Mouse (Mus musculus) NIH3T3 (cell line): ENCODE data around the gene Btrc.
A peak's percentile ranks its signal among the peaks of the same experiment; 100 is the strongest.

Experiments
- DNase-seq: peaks from one replicate; pipeline ENCODE4 v3.0.0-alpha.2; 2012; ENCODE audit warnings: low read depth

Gene Btrc

DNA sequence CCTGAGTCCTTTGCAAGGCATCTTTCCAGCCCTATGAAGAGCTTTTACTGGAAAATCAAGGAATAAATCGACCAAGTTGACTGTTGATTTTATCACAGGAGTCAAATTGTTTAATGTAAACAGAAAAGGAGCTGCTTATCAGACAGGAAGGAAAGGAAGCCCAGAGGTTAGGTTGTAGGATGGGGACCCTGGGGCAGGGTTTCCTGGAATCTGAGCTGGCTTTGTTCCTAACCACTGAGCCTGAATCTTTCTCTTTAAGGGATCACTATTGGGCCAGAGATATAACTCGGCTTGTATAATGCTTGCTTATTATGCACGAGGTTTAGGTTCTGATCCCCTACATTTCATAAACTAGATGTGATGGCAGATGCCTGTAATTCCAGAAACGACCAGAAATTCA, 64.6 kb downstream of the Btrc start:
- no peak for DNase-seq

DNA sequence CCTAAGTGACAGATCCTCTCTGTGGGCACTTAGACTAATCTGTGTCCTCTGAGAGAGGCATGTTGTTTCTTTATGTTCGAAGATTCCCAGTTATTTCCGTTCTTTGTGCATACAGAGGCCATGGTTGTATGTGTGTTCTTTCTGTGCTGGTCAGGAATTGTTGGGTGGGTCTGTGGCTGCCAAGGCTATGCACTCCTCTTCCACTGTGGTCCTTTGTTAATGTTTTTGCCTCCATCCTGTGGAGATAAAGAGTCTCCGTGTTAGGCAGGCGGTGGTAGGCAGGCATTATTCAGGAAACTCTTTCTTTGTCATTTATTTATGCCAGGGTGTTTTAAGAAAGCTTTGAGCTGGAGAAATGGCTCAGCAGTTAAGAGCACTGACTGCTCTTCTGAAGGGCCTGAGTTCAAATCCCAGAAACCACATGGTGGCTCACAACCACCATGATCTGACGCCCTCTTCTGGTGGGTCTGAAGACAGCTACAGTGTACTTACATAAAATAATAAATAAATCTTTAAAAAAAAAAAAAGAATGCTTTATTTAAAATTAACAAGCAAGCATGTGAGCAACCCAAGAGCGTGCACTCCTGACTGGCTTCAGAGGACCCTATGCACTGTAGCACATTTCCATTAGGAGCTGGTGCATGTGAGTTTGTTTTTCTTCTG, 67.6 kb downstream of the Btrc start:
- no peak for DNase-seq

DNA sequence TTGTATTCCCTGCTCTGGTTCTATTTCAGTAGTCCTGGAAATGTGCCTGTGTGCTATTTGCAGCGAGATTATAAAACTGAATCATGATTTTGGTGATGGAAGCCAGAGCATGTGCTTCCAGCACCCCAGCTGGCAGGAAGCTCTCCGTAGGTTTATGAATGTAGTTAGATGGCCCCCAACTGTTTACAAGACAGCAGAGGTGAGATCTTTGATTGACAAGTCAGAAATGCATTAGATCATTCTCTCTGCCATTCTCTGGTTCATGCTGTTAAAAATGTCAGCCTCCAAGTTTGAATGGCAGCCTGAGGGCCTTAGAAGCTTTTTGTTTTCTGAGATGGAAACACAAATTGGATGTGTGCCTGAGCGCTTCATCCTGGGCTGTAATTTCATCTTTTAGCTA, 68.8 kb downstream of the Btrc start:
- DNase-seq: no peak

DNA sequence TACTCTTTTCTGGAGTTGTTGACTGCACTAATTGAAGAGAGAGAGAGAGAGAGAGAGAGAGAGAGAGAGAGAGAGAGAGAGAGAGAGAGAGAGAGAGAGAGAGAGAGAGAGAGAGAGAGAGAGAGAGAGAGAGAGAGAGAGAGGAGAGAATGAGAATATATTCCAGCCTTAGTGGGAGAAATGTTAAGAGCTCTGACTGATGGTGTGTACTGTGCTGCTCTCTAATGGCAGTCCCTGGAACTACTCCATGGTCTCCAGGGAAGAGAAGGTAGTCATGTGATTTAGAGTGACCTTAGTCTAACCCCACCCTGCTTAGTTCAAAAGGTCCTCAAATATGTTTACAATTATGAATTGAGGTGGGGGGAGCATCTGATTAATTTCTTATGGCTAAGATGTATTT, 72.5 kb downstream of the Btrc start:
- DNase-seq: peak; percentile 82

DNA sequence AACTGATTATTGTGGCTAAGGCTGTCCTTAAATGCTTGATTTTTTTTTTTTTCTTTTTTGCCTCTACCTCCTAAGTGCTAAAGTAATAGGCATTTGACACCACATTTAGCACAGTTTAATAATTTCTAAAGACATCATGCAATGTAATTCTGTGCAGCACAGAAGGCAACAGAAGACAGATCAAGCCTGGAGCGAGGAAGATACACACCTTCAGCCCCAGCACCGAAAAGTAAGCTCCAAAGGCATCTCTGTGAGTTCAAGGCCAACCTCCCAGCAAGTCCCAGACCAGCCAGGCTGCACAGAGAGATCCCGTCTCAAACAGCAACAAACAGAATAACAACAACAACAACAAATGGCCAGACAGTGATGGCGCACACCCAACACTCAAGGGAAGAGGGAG, 73.6 kb downstream of the Btrc start:
- DNase-seq: no peak

DNA sequence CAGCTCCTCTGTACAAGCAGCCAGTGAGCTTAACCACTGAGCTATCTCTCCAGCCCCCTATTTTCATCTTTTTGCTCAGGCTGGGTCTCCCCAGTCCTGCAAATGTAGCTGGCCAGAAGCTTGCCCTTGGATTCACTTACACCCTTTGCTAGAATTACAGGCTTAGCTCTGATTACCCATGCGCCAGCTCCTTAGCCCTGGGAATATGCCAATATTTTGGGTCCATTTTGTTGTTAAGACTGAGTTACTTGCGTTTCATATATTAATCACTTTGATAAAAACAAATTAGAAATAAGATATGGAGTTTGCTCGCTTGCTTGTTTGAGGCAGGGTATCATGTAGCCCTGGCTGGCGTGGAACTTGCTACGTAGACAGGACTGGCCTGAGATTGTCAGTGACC, 74.7 kb downstream of the Btrc start:
- no peak for DNase-seq

DNA sequence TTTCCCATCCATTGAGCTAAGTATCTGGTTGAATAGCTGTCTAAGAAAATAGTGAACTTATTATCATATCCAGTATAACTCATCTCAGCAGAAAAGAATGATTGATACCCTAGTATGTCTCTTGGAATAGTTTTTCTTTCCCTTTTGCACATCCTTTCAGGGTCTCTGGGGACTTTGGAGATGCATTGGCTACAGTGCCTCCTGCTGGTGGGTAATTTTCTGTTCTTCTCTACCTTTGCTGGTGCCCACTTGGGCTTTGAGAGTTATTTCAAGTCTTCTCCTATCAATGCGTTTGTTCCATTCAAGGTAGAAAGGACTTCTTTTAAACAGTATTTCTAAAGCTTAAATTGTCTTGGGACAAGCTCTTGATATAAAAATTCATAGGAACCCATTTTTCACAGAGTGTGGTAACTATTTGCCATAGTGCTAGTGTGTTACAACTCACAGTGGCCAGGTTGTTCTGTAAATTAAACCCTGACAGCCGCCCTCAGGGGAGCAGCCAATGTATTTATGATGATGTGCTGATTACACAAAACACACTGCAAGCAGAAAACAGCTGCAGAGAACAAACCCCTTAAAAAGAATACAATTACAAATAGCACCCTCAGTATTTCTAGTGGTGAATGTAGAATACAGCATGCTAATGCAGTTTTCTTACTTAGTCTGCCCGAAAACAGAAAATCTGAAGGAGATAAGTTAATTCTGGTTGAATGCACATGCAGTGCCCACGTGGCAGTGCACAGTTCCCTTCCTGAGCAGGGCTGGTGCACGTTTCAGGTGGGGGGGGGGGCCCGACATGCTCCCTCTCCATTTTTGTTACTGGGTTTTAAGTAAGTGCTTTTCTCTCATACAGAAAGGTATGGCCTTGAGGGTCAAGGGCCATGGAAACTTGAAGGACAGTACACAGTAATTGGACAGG, 75.7 kb downstream of the Btrc start:
- peak; percentile 38 for DNase-seq

DNA sequence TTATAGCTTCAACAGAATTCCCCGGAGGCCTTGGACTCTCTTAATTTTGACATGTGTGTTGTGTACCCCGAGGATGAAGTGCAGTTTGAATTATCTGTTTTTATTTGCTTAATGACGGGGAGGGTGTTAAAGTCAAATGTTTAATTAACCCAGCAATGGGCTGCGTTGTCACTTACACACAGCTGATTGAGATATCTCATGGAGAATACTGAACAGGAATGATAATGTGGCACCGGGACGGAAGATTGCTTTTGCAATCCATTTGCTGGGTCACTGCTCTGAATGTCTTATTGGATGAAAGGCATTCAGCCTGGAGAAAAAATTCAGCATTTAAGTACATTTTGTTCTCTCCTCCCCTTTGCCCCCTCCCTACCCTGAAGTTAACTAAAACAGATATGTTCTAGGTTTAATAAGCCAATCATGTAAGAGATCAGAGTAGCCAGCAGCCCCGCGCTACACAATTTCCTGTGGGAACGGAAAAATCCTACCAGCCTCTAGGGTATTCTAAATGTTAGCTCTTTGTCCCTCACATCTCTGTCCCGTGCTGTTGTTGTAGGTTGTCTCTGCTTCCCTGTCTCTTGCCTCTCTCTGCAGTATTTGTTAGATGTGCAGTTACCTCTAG, 77.1 kb downstream of the Btrc start:
- DNase-seq: no peak

DNA sequence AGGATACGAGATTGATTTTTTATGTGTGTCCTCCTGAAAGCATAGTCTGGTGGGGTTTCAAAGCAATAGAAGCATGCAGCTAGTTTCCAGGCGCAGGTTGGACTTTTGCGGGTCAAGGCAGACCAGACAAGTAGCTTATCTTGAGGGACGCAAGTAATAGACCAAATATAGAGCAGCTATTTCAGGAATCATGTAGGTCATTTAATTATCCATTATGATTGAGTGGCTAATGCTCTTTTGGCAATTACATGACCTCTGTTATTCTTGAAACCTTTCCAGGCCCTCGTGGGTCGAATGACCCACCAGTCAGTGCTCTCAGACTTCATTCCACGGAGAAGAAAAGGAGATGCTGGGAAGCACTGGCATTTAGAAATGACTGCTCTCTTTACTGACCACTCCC, 78.2 kb downstream of the Btrc start:
- DNase-seq: no peak

DNA sequence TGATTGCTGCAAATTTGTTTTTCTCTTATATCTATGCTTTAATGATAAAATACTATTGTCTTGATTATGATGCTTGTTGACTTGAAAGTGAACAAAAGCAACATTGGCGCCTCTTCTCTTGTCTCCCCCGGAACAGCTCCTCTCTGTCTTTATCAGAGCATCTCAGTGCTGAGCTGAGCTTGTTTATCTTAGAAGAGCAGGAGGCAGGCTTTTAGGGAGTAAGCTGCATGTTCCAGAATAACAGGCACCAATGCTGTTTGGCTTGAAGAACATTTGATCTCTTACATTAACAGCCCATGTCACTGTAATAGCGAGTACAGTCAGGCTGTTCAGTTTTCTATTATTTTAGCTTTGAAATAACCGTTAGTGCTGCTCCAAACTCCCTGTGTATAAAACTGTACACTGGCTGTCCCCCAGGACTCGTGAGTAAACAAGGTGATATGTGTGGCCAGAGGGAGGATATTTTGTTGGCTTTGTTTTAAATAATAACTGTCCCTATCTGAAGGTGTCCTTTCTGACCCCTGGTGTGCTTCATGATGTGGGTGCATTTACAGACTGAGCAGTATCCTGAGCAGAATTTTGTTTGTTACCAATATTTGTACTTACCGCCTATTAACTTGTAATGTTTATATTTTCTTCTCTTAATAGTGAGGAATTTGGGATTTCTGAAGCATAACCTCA, 81.9 kb downstream of the Btrc start:
- no peak for DNase-seq

DNA sequence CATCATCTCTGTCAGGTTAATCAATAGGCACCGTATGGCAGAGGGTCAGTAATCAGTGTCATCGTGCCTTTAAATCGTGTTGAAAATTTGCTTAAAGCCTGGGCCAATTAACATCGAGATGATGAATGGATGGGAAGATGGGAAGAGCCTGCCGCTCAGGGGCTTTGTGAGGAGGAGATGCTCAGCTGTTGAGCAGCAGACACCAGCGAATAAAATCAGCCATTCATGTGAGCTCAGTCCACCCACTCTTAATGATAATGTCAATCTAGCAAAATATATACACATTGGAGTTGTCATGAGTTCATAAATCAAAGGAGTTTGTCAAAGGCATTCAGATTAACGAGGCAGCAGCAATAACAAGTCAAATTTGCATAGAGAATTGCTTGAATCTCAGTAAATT, 83.1 kb downstream of the Btrc start:
- no peak for DNase-seq

DNA sequence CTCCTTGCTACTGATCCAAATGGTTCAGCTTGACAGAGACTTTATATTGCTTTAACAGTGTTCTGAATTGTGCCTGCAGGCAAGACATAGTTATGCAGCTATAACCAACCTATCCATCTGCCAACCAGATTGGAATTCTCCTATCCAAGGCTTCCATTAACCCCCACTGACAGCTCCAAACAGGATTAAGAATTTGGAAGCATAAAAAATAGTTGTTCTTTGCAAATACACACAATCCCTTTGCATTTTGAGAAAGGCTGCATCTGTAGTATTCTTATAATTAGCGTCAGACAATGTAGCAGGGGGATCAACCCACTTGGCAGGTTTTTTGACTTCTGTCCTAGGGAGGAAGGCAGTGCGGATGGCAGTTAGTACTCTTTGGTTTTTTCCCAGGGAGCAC, 83.7 kb downstream of the Btrc start:
- DNase-seq: no peak

DNA sequence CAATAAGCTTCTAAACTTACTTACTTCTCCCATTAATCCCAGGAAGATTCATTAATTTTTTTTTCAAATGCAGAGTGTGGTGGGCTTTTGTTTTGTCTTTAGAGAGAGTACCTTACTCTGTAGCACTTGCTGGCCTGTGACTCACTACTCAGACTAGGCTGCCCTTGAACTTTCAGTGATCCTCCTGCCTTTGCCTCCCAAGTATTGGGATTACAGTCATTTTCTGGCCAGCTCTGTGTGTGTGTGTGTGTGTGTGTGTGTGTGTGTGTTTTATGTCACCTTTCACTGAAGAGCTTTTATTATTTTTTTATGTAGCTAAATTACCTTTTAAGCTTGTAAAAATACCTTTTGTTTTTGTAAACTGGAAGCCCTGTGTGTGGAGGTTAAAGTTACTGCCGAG, 84.4 kb downstream of the Btrc start:
- DNase-seq: peak; percentile 19

DNA sequence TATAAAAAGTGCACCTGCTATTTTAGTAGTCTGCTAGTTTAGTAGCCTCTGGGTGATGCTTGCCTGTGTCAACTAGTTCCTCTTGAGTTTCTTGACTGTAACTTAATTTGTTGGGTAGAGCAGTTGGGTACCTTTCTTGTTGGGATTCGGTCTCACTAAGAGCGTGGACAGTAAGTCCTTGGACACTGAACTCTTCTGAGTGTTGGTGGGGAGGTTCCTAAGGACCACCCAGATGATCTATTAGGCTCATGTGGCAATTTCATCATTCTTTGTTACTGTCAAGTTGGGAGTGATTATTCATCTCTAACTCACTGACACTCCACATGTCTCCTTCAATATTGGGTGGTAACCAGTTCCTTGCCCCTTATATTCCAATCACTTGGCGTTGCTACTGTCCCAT, 90.9 kb downstream of the Btrc start:
- no peak for DNase-seq

DNA sequence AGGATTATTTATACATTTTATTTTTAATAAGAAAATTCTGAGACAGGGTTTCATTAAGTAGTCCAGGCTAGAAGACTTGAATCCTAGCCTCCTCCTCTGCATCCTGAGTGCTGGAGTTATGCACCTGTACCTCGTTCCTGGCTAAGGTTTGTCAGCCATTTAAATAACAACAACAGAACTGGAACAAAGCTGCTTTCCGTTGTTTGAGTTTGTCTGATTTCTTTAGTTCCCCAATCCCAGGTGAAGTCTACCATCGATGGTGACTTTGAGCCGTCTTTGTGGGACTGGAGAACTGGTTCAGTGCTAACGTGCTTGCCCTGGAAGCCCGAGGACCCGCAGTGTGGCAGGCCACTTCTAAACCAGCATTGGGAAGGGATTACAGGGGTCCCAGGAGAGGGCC, 93.4 kb downstream of the Btrc start:
- DNase-seq: no peak

DNA sequence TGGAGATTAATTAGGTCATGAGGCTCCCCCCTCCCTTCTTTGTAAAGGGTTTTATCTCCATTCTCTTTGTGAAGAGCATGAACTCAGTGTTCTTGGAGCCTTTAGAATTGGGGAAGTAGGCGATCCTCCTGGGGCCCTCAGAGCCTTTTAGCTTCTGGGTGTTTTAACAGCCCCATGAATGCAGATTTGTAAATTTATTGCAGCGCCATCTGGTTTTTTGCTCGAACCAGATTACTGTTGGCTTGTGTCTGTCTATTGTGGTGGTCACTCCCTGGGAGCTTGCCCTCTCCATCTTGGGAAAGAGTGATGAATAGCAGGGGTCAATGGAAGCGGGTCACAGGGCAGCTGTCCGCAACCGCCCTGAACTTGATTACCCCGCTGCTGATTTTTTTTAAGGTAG, 95.2 kb downstream of the Btrc start:
- DNase-seq: no peak

DNA sequence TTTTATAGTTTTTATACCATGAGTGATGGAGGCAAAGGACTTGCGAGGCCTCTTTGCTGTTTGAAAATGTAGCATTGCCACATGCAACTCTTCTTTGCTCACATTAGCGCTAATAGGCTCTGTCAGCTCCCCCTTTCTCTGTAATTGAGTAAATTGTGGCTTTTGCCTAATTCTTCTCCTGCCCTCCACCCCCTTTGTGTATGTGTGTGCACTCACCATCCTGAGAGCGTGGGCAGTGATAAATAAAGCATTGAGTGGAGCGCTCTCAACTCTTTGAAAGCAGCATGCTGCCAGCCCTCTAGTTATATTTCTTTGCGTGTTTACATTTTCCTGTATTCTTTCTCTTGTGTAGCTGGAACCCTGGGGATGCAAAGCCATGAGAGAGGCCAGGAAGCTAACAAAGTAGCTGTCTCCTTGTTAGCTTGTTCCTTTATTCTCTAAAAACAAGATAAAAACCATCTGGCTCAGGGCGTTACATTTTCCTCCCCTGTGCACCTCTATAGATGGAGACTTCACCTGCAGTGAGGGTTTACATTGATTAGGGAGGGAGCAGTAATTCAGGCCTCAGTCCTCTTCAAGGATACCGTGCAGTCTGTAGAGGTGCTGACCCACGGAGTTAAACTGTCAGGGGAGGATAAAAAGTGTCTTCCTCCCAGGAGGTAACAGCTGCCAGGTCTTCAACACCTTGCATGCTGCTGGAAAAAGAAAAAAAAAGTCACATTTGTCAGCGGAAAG, 96.6 kb downstream of the Btrc start:
- no peak for DNase-seq

DNA sequence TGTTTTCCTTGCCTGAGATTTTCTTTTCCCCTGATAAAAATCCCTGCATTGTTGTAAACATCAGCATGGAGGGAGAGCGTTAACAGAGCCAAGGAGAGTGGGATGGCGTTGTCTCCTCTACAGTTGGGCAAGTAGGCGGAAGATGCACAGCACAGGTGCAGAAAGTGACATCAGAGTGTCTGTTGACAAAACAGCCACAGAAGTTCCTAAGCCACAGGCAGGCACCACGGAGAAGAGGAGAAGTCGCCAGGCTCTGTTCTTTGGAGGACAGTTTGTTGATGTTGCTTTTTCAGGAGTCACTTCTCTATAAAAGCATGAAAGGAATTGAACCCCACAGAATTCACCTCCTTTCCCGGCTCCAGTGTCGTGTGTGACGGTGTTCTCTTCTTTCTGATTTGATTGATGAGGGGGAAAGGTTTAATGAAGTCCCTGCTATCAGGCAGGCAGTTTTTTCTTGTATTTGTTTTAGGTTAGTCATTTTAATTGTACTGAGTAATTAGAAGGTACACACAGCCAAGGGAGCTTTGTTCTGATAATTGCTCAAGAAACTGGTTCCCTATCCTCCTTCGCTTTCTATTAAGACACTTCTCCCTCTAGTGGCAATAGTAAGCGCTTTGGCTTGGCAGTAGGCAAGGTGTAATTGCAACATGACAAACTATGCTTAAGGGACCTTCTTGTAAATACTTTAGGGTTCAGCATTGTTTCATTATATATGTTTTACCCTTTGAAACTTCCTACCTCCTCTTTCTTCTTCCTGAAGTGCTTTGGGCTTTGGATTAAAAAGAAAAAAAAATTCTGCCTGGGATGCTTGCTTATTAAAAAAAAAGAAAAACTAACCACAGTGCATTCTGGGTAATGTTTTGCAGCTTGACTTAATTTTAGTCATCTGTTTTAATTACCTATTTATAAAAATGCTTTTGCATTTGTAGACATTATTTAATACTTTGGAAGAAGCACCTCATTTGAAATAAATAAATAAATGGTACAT, 97.5 kb downstream of the Btrc start:
- DNase-seq: peak; percentile 57

DNA sequence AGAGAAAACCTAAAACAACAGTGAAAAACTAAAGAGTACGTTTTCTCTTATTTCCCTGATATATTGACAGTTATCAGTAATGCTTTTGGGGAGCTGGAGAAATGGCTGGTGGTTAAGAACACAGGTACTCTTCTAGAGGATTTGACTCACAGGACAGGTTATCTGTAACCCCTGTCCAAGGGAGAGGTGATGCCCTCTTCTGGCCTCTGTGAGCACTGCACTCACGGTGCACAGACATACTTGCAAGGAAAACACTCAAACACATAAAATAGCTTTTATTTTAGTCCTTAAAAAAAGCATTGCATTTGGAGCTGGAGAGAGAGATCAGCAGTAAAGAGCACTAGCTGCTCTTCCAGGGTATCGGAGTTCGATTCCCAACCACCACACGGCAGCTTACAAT, 106.2 kb downstream of the Btrc start:
- DNase-seq: no peak

DNA sequence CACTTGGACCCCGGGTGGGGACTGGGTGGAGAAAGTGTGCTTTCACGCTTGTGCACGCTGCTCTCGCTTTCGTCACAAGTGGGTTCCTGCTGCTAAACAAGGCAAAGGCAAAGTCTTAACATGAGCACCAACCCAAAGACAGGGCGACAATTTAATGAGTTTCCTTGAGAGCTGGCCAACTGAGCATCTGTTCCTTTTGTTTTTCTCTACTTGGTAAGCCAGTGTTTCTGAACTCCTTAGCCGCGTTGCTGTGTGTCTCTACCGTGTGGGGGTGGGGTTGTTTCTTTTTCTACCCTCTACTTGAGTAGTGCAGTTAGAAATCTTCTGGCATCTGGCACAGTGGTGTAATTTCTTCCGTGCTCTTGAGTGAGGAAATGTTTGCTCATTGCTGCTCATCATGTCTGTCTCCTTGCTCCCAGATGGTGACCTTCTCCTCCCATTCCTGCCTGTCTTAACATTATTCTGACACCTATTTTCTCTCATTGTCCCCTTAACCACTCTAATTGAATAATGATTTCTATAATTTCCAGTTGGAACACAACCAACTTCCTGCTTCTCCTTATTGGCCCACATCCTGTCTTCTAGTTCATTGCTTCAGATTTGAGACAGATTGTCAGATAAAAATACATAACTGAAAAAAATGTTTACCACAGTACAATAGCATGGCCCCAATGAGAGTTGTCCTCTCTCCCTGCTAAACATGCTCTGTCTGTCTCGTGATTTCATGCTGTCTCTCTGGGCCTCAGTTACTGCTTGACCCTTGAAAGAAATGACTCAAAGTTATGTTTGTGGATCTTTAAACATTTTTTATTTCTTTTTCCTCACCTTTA, 109.4 kb downstream of the Btrc start:
- DNase-seq: peak; percentile 30
